Comparison of ENCODE assay signal across 16 mouse cellular contexts in the genomic region with DNA sequence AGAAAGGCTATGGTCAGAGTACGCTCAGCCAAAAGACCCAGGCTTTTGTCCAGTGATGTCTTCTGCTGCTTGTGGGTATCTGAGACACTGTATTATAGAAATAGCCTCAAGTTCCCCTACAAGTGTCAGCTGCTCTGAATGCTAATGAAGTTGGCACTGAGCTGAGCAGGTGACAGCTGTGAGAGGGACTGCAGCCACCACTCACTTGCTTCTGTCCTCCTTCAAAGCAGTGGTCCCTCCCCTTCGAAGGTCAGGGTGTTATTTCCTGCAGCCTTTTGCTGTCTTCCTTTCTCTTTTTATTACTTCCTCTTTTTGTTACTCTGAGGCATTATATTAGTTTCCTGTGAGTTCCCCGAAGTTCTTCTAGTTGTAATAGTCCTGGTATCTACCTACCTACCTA. TPM values are rescaled to one million over a fixed set of nuclear protein-coding genes. Genes with fewer than 3 reads are reported as not detected.
A peak's percentile ranks its signal among the peaks of the same experiment; 100 is the strongest.
DNase-seq lines count a peak whose midpoint lies in the region; ATAC-seq and TF ChIP-seq lines count a peak whose summit lies in the region.
"Had no signal": no experiment of that assay in that cellular context is flagged by ENCODE, and none has a peak within 500 bp of the region (broad histone marks: within the 10 kb centered on the region; RNA-seq: fewer than 3 reads in every experiment).

No protein-coding gene starts in this region.

- H3K9me3 ChIP-seq in lung, postnatal 0 days (ENCODE audit: low read length) = no peaks in the 10 kb centered on the region
- H3K9me3 ChIP-seq in neural tube, embryonic 15.5 days (replicated peaks) = no peaks in the 10 kb centered on the region
- H3K9me3 ChIP-seq: embryonic facial prominence, embryonic 12.5 days; forebrain, embryonic 15.5 days; heart, embryonic 15.5 days; liver, embryonic 15.5 days; midbrain, embryonic 13.5 days had no signal

- H3K27me3 ChIP-seq in lung, postnatal 0 days (replicated peaks; ENCODE audit: insufficient read depth, low read length) = no peaks in the 10 kb centered on the region
- H3K27me3 ChIP-seq in neural tube, embryonic 15.5 days (replicated peaks) = no peaks in the 10 kb centered on the region
- H3K27me3 ChIP-seq: embryonic facial prominence, embryonic 12.5 days; forebrain, embryonic 15.5 days; heart, embryonic 15.5 days; liver, embryonic 15.5 days; midbrain, embryonic 13.5 days had no signal

- peak; percentile 22 for DNase-seq in lung, postnatal 0 days (ENCODE audit: low spot score)
- no peak for DNase-seq in lung, postnatal 10 days
- peak; percentile 25 for DNase-seq in brain, adult 2 months (ENCODE audit: low read depth, low spot score)
- DNase-seq in adrenal gland, adult 8-10 months = no peak
- no peak for DNase-seq in layer of hippocampus, adult 9-10 months (ENCODE audit: low spot score)
- DNase-seq: gastrocnemius, postnatal 14 days; kidney, adult 9 months had no signal

- H3K4me2 ChIP-seq in lung, postnatal 0 days (replicated peaks; ENCODE audit: low read depth, low read length) = no peak overlapping the region
- no peak overlapping the region for H3K4me2 ChIP-seq in neural tube, embryonic 15.5 days
- H3K4me2 ChIP-seq: embryonic facial prominence, embryonic 12.5 days; forebrain, embryonic 15.5 days; heart, embryonic 15.5 days; liver, embryonic 15.5 days; midbrain, embryonic 13.5 days had no signal

- H3K36me3 ChIP-seq in lung, postnatal 0 days (ENCODE audit: insufficient read depth, low read length) = no peaks in the 10 kb centered on the region
- no peaks in the 10 kb centered on the region for H3K36me3 ChIP-seq in neural tube, embryonic 15.5 days
- H3K36me3 ChIP-seq: embryonic facial prominence, embryonic 12.5 days; forebrain, embryonic 15.5 days; heart, embryonic 15.5 days; liver, embryonic 15.5 days; midbrain, embryonic 13.5 days had no signal

- TF ChIP-seq CTCF in lung, postnatal 0 days (IDR thresholded peaks at IDR 0.05) = no peak

- no peak overlapping the region for H3K27ac ChIP-seq in lung, postnatal 0 days (ENCODE audit: low read length)
- H3K27ac ChIP-seq in neural tube, embryonic 15.5 days (replicated peaks) = no peak overlapping the region
- H3K27ac ChIP-seq: embryonic facial prominence, embryonic 12.5 days; forebrain, embryonic 15.5 days; heart, embryonic 15.5 days; liver, embryonic 15.5 days; midbrain, embryonic 13.5 days; stomach, postnatal 0 days had no signal

- no peak overlapping the region for H3K4me3 ChIP-seq in lung, postnatal 0 days (ENCODE audit: low read depth, low read length)
- no peak overlapping the region for H3K4me3 ChIP-seq in neural tube, embryonic 15.5 days (replicated peaks)
- H3K4me3 ChIP-seq: embryonic facial prominence, embryonic 12.5 days; forebrain, embryonic 15.5 days; heart, embryonic 15.5 days; liver, embryonic 15.5 days; midbrain, embryonic 13.5 days had no signal

- TF ChIP-seq EP300 in lung, postnatal 0 days (IDR thresholded peaks at IDR 0.05) = no peak

- no peaks in the 10 kb centered on the region for H3K4me1 ChIP-seq in lung, postnatal 0 days (ENCODE audit: insufficient read depth, low read depth, low read length)
- no peaks in the 10 kb centered on the region for H3K4me1 ChIP-seq in neural tube, embryonic 15.5 days
- H3K4me1 ChIP-seq: embryonic facial prominence, embryonic 12.5 days; forebrain, embryonic 15.5 days; heart, embryonic 15.5 days had no signal

- ATAC-seq in lung, postnatal 0 days = no peak
- ATAC-seq in monocyte, adult 5-6 weeks (replicated peaks; ENCODE audit: insufficient number of reproducible peaks, low FRiP score, low TSS enrichment, poor library complexity, severe bottlenecking) = peak; percentile 93
- no peak for ATAC-seq in neural tube, embryonic 15.5 days (ENCODE audit: low FRiP score)
- ATAC-seq: forebrain, embryonic 15.5 days; hindbrain, embryonic 16.5 days; midbrain, embryonic 13.5 days had no signal

- H3K9ac ChIP-seq in lung, postnatal 0 days (replicated peaks; ENCODE audit: low read depth) = no peak overlapping the region
- H3K9ac ChIP-seq in neural tube, embryonic 15.5 days (replicated peaks) = no peak overlapping the region
- H3K9ac ChIP-seq: embryonic facial prominence, embryonic 12.5 days; forebrain, embryonic 15.5 days; heart, embryonic 15.5 days; liver, embryonic 15.5 days; midbrain, embryonic 13.5 days had no signal

- WGBS in lung, postnatal 0 days = 59% methylated on average over 3 of the region's 3 CpGs
- 57% methylated on average over 3 of the region's 3 CpGs for WGBS in neural tube, embryonic 15.5 days

RNA-seq across cellular contexts. Expression of a gene that starts 16.0 kb away (rescaled TPM):
- 26.3 and 28.2 TPM in 2 replicates for polyA plus RNA-seq in lung, postnatal 0 days (2015; fragmentation: Nextera tagmentation; extraction: Ambion mirVana)
- 2.9 to 5.0 TPM (median 4.5 TPM) in 3 replicates for total RNA-seq in monocyte, adult 5-6 weeks (2017)
- polyA plus RNA-seq in neural tube, embryonic 15.5 days (2015; fragmentation: Nextera tagmentation; extraction: Ambion mirVana) = 12.3 and 13.8 TPM in 2 replicates
- 10 to 100 TPM in 2 of 4 experiments, 1 to 10 TPM in 2; 9.3 to 15.2 (median 11.9) TPM for total RNA-seq in adrenal gland, adult 8-10 months (2022)

Comparison
In these comparisons a context has a peak if more than half of its experiments do, and no peak if none do; other contexts are left out.
1. DNase-seq: peak in lung, postnatal 0 days (single experiment) and brain, adult 2 months (single experiment); none in lung, postnatal 10 days (single experiment), adrenal gland, adult 8-10 months (single experiment) and layer of hippocampus, adult 9-10 months (single experiment).